In the genomic region with DNA sequence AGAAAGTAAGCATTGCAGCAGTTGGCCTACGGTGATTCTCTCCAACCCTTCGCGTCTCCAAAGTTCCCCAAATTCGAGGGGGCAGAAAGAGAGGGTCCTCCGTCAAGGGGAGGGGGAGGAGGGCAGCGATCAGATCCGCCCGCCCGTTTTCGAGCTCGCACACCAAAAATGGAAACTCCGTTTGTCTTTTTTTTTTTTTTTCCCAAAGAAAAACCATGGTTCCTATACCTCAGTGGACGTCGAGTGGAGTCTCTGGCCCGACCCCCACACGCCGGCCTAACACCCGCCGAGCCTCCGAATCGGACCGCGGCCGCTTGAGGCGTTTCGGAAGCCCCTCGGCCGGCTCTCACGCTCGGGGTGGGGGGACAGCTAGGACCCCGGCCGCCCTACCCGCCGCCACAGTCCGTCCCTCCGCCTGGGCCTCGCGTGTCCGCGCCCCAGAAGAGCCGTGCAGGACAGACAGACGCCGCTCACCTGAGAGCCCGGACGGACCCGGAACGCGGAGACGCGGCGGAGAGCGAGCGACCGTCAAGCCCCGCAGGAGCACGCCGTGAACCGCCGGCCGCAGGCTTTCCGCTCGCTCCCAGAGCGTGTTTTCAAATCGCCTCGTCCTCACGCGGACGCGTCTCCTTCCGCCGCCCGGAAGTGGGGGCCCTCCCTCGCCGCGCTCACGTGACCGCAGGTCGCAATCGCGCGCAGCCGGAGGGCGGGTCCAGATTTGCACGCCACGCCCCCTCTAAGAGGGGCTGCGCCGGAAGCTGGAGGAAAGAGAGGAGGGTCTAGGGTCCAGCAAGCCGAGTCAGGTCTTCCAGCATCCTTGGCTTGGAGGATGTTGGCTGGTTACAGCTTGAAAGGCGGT, we compare ENCODE assay signal across 8 mouse cellular contexts. TPM values are rescaled to one million over a fixed set of nuclear protein-coding genes. Genes with fewer than 3 reads are reported as not detected.
A peak's percentile ranks its signal among the peaks of the same experiment; 100 is the strongest.
DNase-seq lines count a peak whose midpoint lies in the region; ATAC-seq and TF ChIP-seq lines count a peak whose summit lies in the region.

Tex10 (minus strand) TSS at position 668 of the 859 bp plus-strand sequence.

- peaks cover 20% of the 10 kb centered on the region for H3K4me1 ChIP-seq in hindbrain, embryonic 13.5 days (replicated peaks)

- WGBS in hindbrain, embryonic 13.5 days: under 1% methylated on average over 89 of the region's 89 CpGs

- no peak for DNase-seq in Patski (ENCODE audit: low read depth, low spot score)
- DNase-seq in cerebellum, postnatal 14 days: peak; percentile 92
- DNase-seq in frontal cortex, postnatal 14 days (ENCODE audit: low spot score in 2 of 2): peak; percentile 71 to 80
- DNase-seq in layer of hippocampus, postnatal 25 days (ENCODE audit: extremely low spot score in 1 of 2, low spot score in 1 of 2): peak; percentile 78 to 80
- DNase-seq in lung, postnatal 25 days (ENCODE audit: low spot score): peak; percentile 90
- DNase-seq in retina, embryonic 14.5 days (ENCODE audit: low spot score): peak; percentile 94
- peak; percentile 97 for DNase-seq in thymus, postnatal 4 days

- CTCF ChIA-PET in Patski (lab: Charles Lee): interaction anchor here (2.0 kb wide), 1 partner anchor 12 kb away, joined by 8 read pairs; no protein-coding TSS in a partner anchor

- peaks cover under 1% of the 10 kb centered on the region; the same call in 1 of the 2 replicates for H3K9me3 ChIP-seq in hindbrain, embryonic 13.5 days

- POLR2A ChIA-PET in Patski (lab: Charles Lee): no interaction called here

- no peak for TF ChIP-seq CTCF in Patski (IDR thresholded peaks at IDR 0.05)

- H3K27me3 ChIP-seq in Patski: no peaks in the 10 kb centered on the region
- H3K27me3 ChIP-seq in hindbrain, embryonic 13.5 days: no peaks in the 10 kb centered on the region

- in situ Hi-C loops in Patski (cut with MboI; ENCODE audit: low pct_unique_long_range_greater_than_20kb): loop anchor here (25.0 kb wide), 1 partner anchor 1164 kb away; the partner anchor contains the start of gene Rnf20

- H3K27ac ChIP-seq in hindbrain, embryonic 13.5 days: peak within 1 kb of the TSS; percentile 84

- peak within 1 kb of the TSS; percentile 94 for H3K4me2 ChIP-seq in hindbrain, embryonic 13.5 days

- peak within 1 kb of the TSS; percentile 98 for H3K4me3 ChIP-seq in hindbrain, embryonic 13.5 days

- peak within 1 kb of the TSS; percentile 94 for H3K9ac ChIP-seq in hindbrain, embryonic 13.5 days

- peak; percentile 86 for ATAC-seq in Patski
- peak; percentile 97 for ATAC-seq in hindbrain, embryonic 13.5 days (ENCODE audit: low FRiP score)

- peaks cover 8% of the 10 kb centered on the region for H3K36me3 ChIP-seq in hindbrain, embryonic 13.5 days

RNA-seq across cellular contexts. Expression of gene Tex10, which starts in this region (rescaled TPM):
- 21.6 TPM for polyA plus RNA-seq in Patski (2021)
- 39.8 and 40.9 TPM in 2 replicates for polyA plus RNA-seq in hindbrain, embryonic 13.5 days (2015; fragmentation: Nextera tagmentation; extraction: Ambion mirVana)
- 10 to 100 TPM; 23.1 to 27.6 TPM for total RNA-seq in layer of hippocampus, postnatal 25 days (2021)
